In the genomic region with DNA sequence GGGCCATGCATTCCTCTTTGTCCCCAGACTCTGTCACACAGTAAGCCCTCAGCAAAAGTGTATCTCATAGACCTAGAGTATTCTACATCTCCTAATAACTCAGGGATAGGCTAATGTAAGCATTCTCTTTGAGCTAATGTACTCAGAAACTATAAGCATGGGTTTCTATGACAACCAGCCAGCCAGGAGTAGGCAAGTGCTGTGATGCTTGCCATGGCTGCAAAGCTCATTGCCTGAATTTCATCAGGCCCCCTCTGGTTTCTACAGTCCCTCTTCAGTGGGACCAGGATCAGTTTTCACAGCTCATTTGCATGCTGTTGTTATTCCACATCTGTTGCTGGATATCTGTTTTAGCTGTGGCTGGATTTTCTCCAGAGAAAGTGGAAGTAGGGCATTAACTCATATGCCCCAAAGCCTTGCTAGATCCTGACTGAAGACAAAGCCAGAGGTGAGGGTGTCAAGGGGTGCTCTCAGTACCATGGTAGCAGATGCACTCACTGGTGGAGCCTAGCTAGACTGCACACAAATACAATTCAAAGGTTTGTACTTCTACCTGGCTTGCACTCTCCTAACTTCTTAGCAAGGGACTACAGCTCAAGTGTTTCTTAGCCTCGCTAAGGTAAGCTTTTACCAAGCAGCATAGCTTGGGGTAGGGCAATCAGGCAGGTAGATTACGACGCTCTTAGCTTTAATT, we compare ENCODE assay signal across 15 mouse cellular contexts. TPM values are rescaled to one million over a fixed set of nuclear protein-coding genes. Genes with fewer than 3 reads are reported as not detected.
DNase-seq lines count a peak whose midpoint lies in the region; ATAC-seq lines count a peak whose summit lies in the region.
"Had no signal": no experiment of that assay in that cellular context is flagged by ENCODE, and none has a peak within 500 bp of the region (broad histone marks: within the 10 kb centered on the region; RNA-seq: fewer than 3 reads in every experiment).

No protein-coding gene starts in this region.

- 62% methylated on average over 3 of the region's 3 CpGs for WGBS in forebrain, embryonic 12.5 days
- 61% methylated on average over 3 of the region's 3 CpGs for WGBS in forebrain, embryonic 10.5 days
- WGBS in lung, embryonic 15.5 days, result 77% methylated on average over 3 of the region's 3 CpGs

- no peaks in the 10 kb centered on the region for H3K27me3 ChIP-seq in forebrain, embryonic 12.5 days
- H3K27me3 ChIP-seq in forebrain, embryonic 10.5 days (ENCODE audit: poor library complexity, severe bottlenecking), result no peaks in the 10 kb centered on the region
- no peaks in the 10 kb centered on the region for H3K27me3 ChIP-seq in lung, embryonic 15.5 days

- no peak overlapping the region for H3K9ac ChIP-seq in forebrain, embryonic 12.5 days
- no peak overlapping the region for H3K9ac ChIP-seq in lung, embryonic 15.5 days
- H3K9ac ChIP-seq: limb, embryonic 13.5 days had no signal

- peak; percentile 41; the same call in 1 of the 2 replicates for ATAC-seq in forebrain, embryonic 12.5 days (ENCODE audit: low FRiP score)
- ATAC-seq in lung, embryonic 15.5 days (ENCODE audit: borderline replicate concordance, extremely low read depth, low FRiP score, low TSS enrichment), result peak; percentile 49; the same call in 1 of the 2 replicates
- ATAC-seq: activated CD4-positive, CD25-positive, alpha-beta regulatory T cell, adult 4 months had no signal

- peaks cover 8% of the 10 kb centered on the region; the same call in 1 of the 2 replicates for H3K4me1 ChIP-seq in forebrain, embryonic 12.5 days
- 0 out of 2 replicates have a peak, but pooled peaks cover 6% of the 10 kb centered on the region for H3K4me1 ChIP-seq in forebrain, embryonic 10.5 days
- H3K4me1 ChIP-seq in lung, embryonic 15.5 days, result 0 out of 2 replicates have a peak, but pooled peaks cover 4% of the 10 kb centered on the region

- no peak for DNase-seq in forebrain, embryonic 10.5 days (ENCODE audit: extremely low spot score, low spot score)
- DNase-seq in lung, postnatal 14 days, result no peak
- DNase-seq in frontal cortex, postnatal 36 days (ENCODE audit: low spot score in 2 of 2), result peak; percentile 13 to 50
- peak; percentile 17 for DNase-seq in right cerebral cortex, postnatal 14 days
- no peak for DNase-seq in adrenal gland, adult 18-20 months (ENCODE audit: low spot score in 2 of 2)
- no peak for DNase-seq in ovary, postnatal 14 days (ENCODE audit: low spot score)
- DNase-seq: cerebellum, adult 18-20 months; heart, postnatal 4 days had no signal

- no peak overlapping the region for H3K27ac ChIP-seq in forebrain, embryonic 12.5 days
- H3K27ac ChIP-seq in forebrain, embryonic 10.5 days, result no peak overlapping the region
- H3K27ac ChIP-seq in lung, embryonic 15.5 days, result no peak overlapping the region
- H3K27ac ChIP-seq: limb, embryonic 13.5 days had no signal

- no peak overlapping the region for H3K4me2 ChIP-seq in forebrain, embryonic 12.5 days
- no peak overlapping the region for H3K4me2 ChIP-seq in lung, embryonic 15.5 days
- H3K4me2 ChIP-seq: limb, embryonic 13.5 days had no signal

- no peaks in the 10 kb centered on the region for H3K9me3 ChIP-seq in forebrain, embryonic 12.5 days
- H3K9me3 ChIP-seq in forebrain, embryonic 10.5 days, result no peaks in the 10 kb centered on the region
- H3K9me3 ChIP-seq in lung, embryonic 15.5 days, result no peaks in the 10 kb centered on the region
- H3K9me3 ChIP-seq: G1E; limb, embryonic 13.5 days had no signal

- H3K4me3 ChIP-seq in forebrain, embryonic 12.5 days (replicated peaks), result no peak overlapping the region
- H3K4me3 ChIP-seq in forebrain, embryonic 10.5 days, result no peak overlapping the region
- H3K4me3 ChIP-seq in lung, embryonic 15.5 days, result no peak overlapping the region
- H3K4me3 ChIP-seq: limb, embryonic 13.5 days had no signal

- no peaks in the 10 kb centered on the region for H3K36me3 ChIP-seq in forebrain, embryonic 12.5 days (replicated peaks)
- no peaks in the 10 kb centered on the region for H3K36me3 ChIP-seq in forebrain, embryonic 10.5 days (replicated peaks)
- H3K36me3 ChIP-seq in lung, embryonic 15.5 days, result no peaks in the 10 kb centered on the region
- H3K36me3 ChIP-seq: G1E; limb, embryonic 13.5 days had no signal

RNA-seq across cellular contexts. Expression of gene Atp13a5, which starts 47.0 kb away (rescaled TPM):
- 0.04 TPM in 1 of 2 replicates, not detected in the other for polyA plus RNA-seq in forebrain, embryonic 12.5 days (2016; fragmentation: Nextera tagmentation; extraction: Ambion mirVana)
- not detected in 2 replicates for polyA plus RNA-seq in forebrain, embryonic 10.5 days (2016; fragmentation: Nextera tagmentation; extraction: Ambion mirVana)
- not detected in 2 replicates for polyA plus RNA-seq in lung, embryonic 15.5 days (2015; fragmentation: Nextera tagmentation; extraction: Ambion mirVana)
- total RNA-seq in adrenal gland, adult 18-20 months (2021), result not detected
- total RNA-seq: heart, postnatal 4 days had no signal
- polyA plus RNA-seq: G1E; large intestine, adult 2 months; thymus, postnatal 0 days had no signal

Comparison
In these comparisons a context has a peak if more than half of its experiments do, and no peak if none do; other contexts are left out.
1. DNase-seq: peak in frontal cortex, postnatal 36 days (2 of 2) and right cerebral cortex, postnatal 14 days (single experiment); none in forebrain, embryonic 10.5 days (single experiment), lung, postnatal 14 days (single experiment), adrenal gland, adult 18-20 months (0 of 2) and ovary, postnatal 14 days (single experiment).